Mouse (Mus musculus): ENCODE data around the gene Nrd1.

DNA sequence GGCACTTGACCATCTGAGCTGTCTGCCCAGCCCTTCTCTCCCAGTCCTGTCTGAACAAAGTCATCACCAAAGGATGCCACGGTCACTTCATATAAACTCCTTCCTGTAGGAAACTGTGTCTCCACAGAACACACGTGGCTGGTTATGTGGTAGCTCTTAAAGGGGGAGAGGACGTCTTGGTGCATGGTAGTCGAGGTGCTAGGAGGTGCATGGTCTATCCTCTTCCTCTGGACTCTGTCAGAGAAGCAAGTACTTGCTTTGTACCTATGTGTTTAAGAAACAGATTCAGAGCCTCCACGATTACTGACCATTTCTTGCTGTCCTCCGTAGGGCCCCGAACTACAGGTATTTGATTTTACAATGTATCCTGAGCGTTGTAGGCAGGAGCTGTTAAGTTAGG is 57.2 kb downstream of the Nrd1 start:
- no peak for TF ChIP-seq GATA1 (IDR thresholded peaks at IDR 0.05; ENCODE audit: low read length)
- TF ChIP-seq TAL1 (IDR thresholded peaks at IDR 0.05; ENCODE audit: low read length): no peak

All from erythroblast, embryonic 14.5 days (primary cell).